Mouse (Mus musculus) erythroblast, embryonic 14.5 days (primary cell): ENCODE measurements around the gene Aox1. TPM values are rescaled to one million over a fixed set of nuclear protein-coding genes. Genes with fewer than 3 reads are reported as not detected.

Experiments used
- H3K27me3 ChIP-seq: 2 replicates; pipeline ENCODE4 v1.6.1; 2012; ENCODE audit warnings: inconsistent platforms; ENCODE audit not compliant: control insufficient read depth
- H3K36me3 ChIP-seq: 2 replicates; pipeline ENCODE4 v1.6.1; 2012; ENCODE audit warnings: mild to moderate bottlenecking, inconsistent platforms; ENCODE audit not compliant: control insufficient read depth
- H3K4me1 ChIP-seq: 2 replicates; pipeline ENCODE4 v1.6.1; 2012; ENCODE audit warnings: inconsistent platforms; ENCODE audit not compliant: control insufficient read depth
- H3K4me3 ChIP-seq: replicated peaks from 2 replicates; pipeline ENCODE3; 2012; ENCODE audit warnings: moderate library complexity, mild to moderate bottlenecking, inconsistent platforms
- H3K9me3 ChIP-seq: 2 replicates; pipeline ENCODE4 v1.6.1; 2012; ENCODE audit warnings: low read length, inconsistent platforms, mixed read lengths; ENCODE audit not compliant: control insufficient read depth
- GATA1 ChIP-seq: IDR thresholded peaks from 2 replicates; pipeline ENCODE4 v1.6.1; 2012; ENCODE audit warnings: low read length, inconsistent platforms, mixed read lengths
- TAL1 ChIP-seq: IDR thresholded peaks from 3 replicates; pipeline ENCODE4 v1.6.1; 2012; ENCODE audit warnings: low read length, inconsistent platforms, mixed read lengths
- polyA plus RNA-seq: library from polyadenylated mRNA; stranded (reverse); fragments of >175 nt; gene quantifications from 2 replicates; pipeline ENCODE4 v1.2.3, GENCODE M21; 2012

The Aox1 gene
- polyA plus RNA-seq, 1 experiment, result not detected

- Histone ChIP-seq H3K4me3 (no peak overlapping the region), H3K27me3 (no peaks in the 10 kb centered on the region), H3K9me3 (no peaks in the 10 kb centered on the region), H3K36me3 (no peaks in the 10 kb centered on the region), H3K4me1 (no peaks in the 10 kb centered on the region)
- TF ChIP-seq GATA1 (no peak), TAL1 (no peak)
Observed at GRCm38 (mm10) chr1:58091992-58092560, 62.3 kb downstream of the Aox1 start.

- Histone ChIP-seq H3K36me3 (no peaks in the 10 kb centered on the region), H3K4me3 (no peak overlapping the region), H3K27me3 (no peaks in the 10 kb centered on the region), H3K9me3 (no peaks in the 10 kb centered on the region), H3K4me1 (no peaks in the 10 kb centered on the region)
- no peak for TF ChIP-seq GATA1
- no peak for TF ChIP-seq TAL1
Observed at GRCm38 (mm10) chr1:58097338-58097737, 67.6 kb downstream of the Aox1 start.

- no peaks in the 10 kb centered on the region for H3K27me3 ChIP-seq
- no peak overlapping the region for H3K4me3 ChIP-seq
- no peaks in the 10 kb centered on the region for H3K36me3 ChIP-seq
- TF ChIP-seq GATA1 (no peak), TAL1 (no peak)
- H3K9me3 ChIP-seq, result no peaks in the 10 kb centered on the region
- H3K4me1 ChIP-seq, result no peaks in the 10 kb centered on the region
Observed at GRCm38 (mm10) chr1:58099119-58099518, 69.4 kb downstream of the Aox1 start.

GRCm38 (mm10) chr1:58101531-58102146 lies 71.9 kb downstream of the Aox1 start:
- no peak overlapping the region for H3K4me3 ChIP-seq
- no peaks in the 10 kb centered on the region for H3K27me3 ChIP-seq
- no peaks in the 10 kb centered on the region for H3K4me1 ChIP-seq
- no peaks in the 10 kb centered on the region for H3K9me3 ChIP-seq
- no peaks in the 10 kb centered on the region for H3K36me3 ChIP-seq
- TF ChIP-seq GATA1, result no peak
- TF ChIP-seq TAL1, result no peak

GRCm38 (mm10) chr1:58102494-58102893 lies 72.8 kb downstream of the Aox1 start:
- Histone ChIP-seq H3K9me3 (no peaks in the 10 kb centered on the region), H3K4me3 (no peak overlapping the region), H3K27me3 (no peaks in the 10 kb centered on the region), H3K4me1 (no peaks in the 10 kb centered on the region), H3K36me3 (no peaks in the 10 kb centered on the region)
- TF ChIP-seq TAL1, result no peak
- TF ChIP-seq GATA1, result no peak

- no peak for TF ChIP-seq GATA1
- TF ChIP-seq TAL1, result no peak
- no peaks in the 10 kb centered on the region for H3K9me3 ChIP-seq
- H3K36me3 ChIP-seq, result no peaks in the 10 kb centered on the region
- no peak overlapping the region for H3K4me3 ChIP-seq
- H3K4me1 ChIP-seq, result no peaks in the 10 kb centered on the region
- H3K27me3 ChIP-seq, result no peaks in the 10 kb centered on the region
Observed at GRCm38 (mm10) chr1:58105685-58106084, 76.0 kb downstream of the Aox1 start.

GRCm38 (mm10) chr1:58107066-58107465 lies 77.3 kb downstream of the Aox1 start:
- no peak for TF ChIP-seq TAL1
- TF ChIP-seq GATA1, result no peak
- H3K4me3 ChIP-seq, result no peak overlapping the region
- H3K9me3 ChIP-seq, result no peaks in the 10 kb centered on the region
- no peaks in the 10 kb centered on the region for H3K27me3 ChIP-seq
- H3K36me3 ChIP-seq, result no peaks in the 10 kb centered on the region
- no peaks in the 10 kb centered on the region for H3K4me1 ChIP-seq

GRCm38 (mm10) chr1:58110241-58110640 lies 80.5 kb downstream of the Aox1 start:
- Histone ChIP-seq H3K27me3 (no peaks in the 10 kb centered on the region), H3K4me1 (no peaks in the 10 kb centered on the region), H3K4me3 (no peak overlapping the region), H3K36me3 (no peaks in the 10 kb centered on the region), H3K9me3 (no peaks in the 10 kb centered on the region)
- TF ChIP-seq GATA1 (no peak), TAL1 (no peak)

- Histone ChIP-seq H3K4me3 (no peak overlapping the region), H3K36me3 (no peaks in the 10 kb centered on the region), H3K4me1 (no peaks in the 10 kb centered on the region), H3K9me3 (no peaks in the 10 kb centered on the region), H3K27me3 (no peaks in the 10 kb centered on the region)
- no peak for TF ChIP-seq TAL1
- no peak for TF ChIP-seq GATA1
Observed at GRCm38 (mm10) chr1:58111315-58111714, 81.6 kb downstream of the Aox1 start.
